Mouse (Mus musculus): ENCODE data around the gene Cep131.

Gene Cep131

GRCm38 (mm10) chr11:120019542-120020440 is 66.8 kb downstream of the Cep131 start:
- H3K4me1 ChIP-seq (replicated peaks; ENCODE audit: low read depth, low read length), result peaks cover 53% of the 10 kb centered on the region

GRCm38 (mm10) chr11:120017011-120017410 is 69.6 kb downstream of the Cep131 start:
- TF ChIP-seq POU5F1 (IDR thresholded peaks at IDR 0.05; ENCODE audit: borderline replicate concordance, low read length) (no peak), CTCF (conservative IDR thresholded peaks at IDR 0.05; ENCODE audit: low read length) (no peak), NANOG (IDR thresholded peaks at IDR 0.05; ENCODE audit: borderline replicate concordance, low read length) (no peak)
- Histone ChIP-seq H3K9me3 (ENCODE audit: low read length) (no peaks in the 10 kb centered on the region), H3K4me1 (replicated peaks; ENCODE audit: low read depth, low read length) (peaks cover 55% of the 10 kb centered on the region), H3K36me3 (ENCODE audit: insufficient read depth, low read length) (no peaks in the 10 kb centered on the region), H3K4me3 (replicated peaks; ENCODE audit: low read length) (no peak overlapping the region), H3K27me3 (ENCODE audit: insufficient read depth, low read length) (peaks cover 56% of the 10 kb centered on the region)

More at GRCm38 (mm10) chr11:120019542-120020440, 66.8 kb downstream of the Cep131 start:
- Histone ChIP-seq H3K9me3 (ENCODE audit: low read length) (no peaks in the 10 kb centered on the region), H3K36me3 (ENCODE audit: insufficient read depth, low read length) (no peaks in the 10 kb centered on the region), H3K4me3 (replicated peaks; ENCODE audit: low read length) (no peak overlapping the region), H3K27me3 (ENCODE audit: insufficient read depth, low read length) (peaks cover 39% of the 10 kb centered on the region)
- no peak for TF ChIP-seq CTCF (conservative IDR thresholded peaks at IDR 0.05; ENCODE audit: low read length)
- no peak for TF ChIP-seq POU5F1 (IDR thresholded peaks at IDR 0.05; ENCODE audit: borderline replicate concordance, low read length)
- TF ChIP-seq NANOG (IDR thresholded peaks at IDR 0.05; ENCODE audit: borderline replicate concordance, low read length), result no peak

DNA sequence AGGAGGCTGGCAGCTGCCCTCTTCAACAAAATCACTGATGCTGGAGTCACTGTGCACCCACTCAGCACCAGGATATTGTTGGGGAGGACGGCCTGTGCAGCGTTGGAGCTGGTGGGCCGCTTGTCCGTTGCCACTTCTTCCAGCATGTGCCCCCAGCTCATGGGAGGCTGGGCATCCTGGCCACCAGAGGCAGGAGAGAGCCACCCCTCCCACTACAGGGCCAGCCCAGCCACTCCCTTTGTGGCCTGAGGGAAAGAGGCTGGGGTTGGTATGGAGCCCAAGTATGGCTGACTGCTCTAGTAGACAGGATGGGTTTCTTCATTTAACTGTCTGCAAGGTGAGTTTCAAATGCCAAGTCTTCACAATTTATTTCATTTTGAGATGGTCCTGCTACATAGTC is 71.9 kb downstream of the Cep131 start:
- peaks cover 76% of the 10 kb centered on the region for H3K27me3 ChIP-seq (ENCODE audit: insufficient read depth, low read length)
- no peaks in the 10 kb centered on the region for H3K9me3 ChIP-seq (ENCODE audit: low read length)
- H3K4me1 ChIP-seq (replicated peaks; ENCODE audit: low read depth, low read length), result peaks cover 66% of the 10 kb centered on the region
- TF ChIP-seq NANOG (IDR thresholded peaks at IDR 0.05; ENCODE audit: borderline replicate concordance, low read length) (no peak), POU5F1 (IDR thresholded peaks at IDR 0.05; ENCODE audit: borderline replicate concordance, low read length) (no peak), CTCF (conservative IDR thresholded peaks at IDR 0.05; ENCODE audit: low read length) (0 out of 2 replicates have a peak, but pooled peaks have one; percentile 7)
- H3K36me3 ChIP-seq (ENCODE audit: insufficient read depth, low read length), result no peaks in the 10 kb centered on the region
- no peak overlapping the region for H3K4me3 ChIP-seq (replicated peaks; ENCODE audit: low read length)
